Mouse (Mus musculus) lung, adult 2 months (tissue): Measurements from ENCODE around the gene Atp2c2. TPM values are rescaled to one million over a fixed set of nuclear protein-coding genes. Genes with fewer than 3 reads are reported as not detected.

ENCODE experiments used
- DNase-seq: peaks from one replicate; pipeline ENCODE4 v3.0.0; 2022
- H3K4me1 ChIP-seq: fragments of 200-500 bp; 2 replicates; pipeline ENCODE4 v1.6.1; 2011; ENCODE audit warnings: low read length; ENCODE audit not compliant: control insufficient read depth, insufficient read depth
- H3K4me3 ChIP-seq: fragments of 200-500 bp; replicated peaks from 2 replicates; pipeline ENCODE3; 2011; ENCODE audit warnings: low read depth, mild to moderate bottlenecking, control low read depth, low read length; ENCODE audit errors: extremely low read depth
- CTCF ChIP-seq: fragments of 200-500 bp; IDR thresholded peaks from 2 replicates; pipeline ENCODE4 v1.5.1; 2011; ENCODE audit warnings: mild to moderate bottlenecking, low read length, control low read depth; ENCODE audit not compliant: insufficient read depth
- POLR2A ChIP-seq: fragments of 200-500 bp; IDR thresholded peaks from 2 replicates; pipeline ENCODE4 v1.6.1; 2011; ENCODE audit warnings: low read depth, mild to moderate bottlenecking, control low read depth, low read length, borderline replicate concordance; ENCODE audit errors: extremely low read depth
- WGBS: fragments of 180-500 bp; shearing (Covaris S2); methylation state at CpG from one replicate; pipeline ENCODE4 v1.1.7; 2018; 5-methylcytosine and 5-hydroxymethylcytosine counted together
- polyA plus RNA-seq: library from polyadenylated mRNA; depleted of rRNA; stranded (reverse); fragments of >200 nt; gene quantifications from 2 replicates; pipeline ENCODE4 v1.2.3, GENCODE M21; 2012; rRNA removed

The Atp2c2 gene
- polyA plus RNA-seq, 1 experiment, result 7.2 TPM

DNA sequence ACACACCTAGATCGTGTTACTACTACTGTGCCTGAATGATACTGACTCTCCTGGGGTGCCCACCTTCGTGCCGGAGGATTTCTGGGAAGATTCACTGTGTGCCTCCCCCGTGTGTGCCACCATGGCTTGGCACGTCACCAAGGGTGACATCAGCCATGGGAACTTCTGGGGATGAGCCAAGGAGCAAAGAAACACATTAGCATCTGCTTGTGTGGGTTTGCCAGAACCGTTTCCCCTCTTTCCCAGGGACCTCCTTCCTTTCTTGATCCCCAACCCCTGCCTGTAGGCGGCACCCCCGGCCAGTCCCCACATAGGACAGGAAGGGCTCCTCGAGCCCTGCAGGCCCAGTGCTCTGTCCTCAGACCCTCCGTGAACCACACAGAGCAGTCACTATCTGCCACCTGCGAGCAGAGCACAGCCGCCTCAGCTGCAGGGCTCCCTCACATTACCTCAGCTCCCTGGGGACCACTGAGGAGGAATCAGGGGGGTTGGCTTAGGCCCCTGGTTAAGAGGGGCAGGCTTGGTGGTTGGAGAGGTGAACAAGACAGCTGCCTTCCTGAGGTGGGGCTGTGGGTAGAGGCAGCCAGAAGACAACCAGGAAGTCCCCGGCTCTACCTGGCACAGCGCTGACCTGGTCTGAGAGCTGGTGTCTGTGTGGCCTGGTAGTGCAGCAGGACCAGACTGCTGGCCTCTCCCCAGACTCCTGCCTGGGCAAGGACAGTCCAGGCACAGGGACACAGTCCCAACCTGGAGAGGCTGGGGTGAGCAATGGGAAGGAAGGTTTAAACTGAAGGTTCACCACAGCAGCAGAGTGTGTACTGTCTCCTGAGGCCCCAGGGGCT, 106.8 kb downstream of the Atp2c2 start:
- TF ChIP-seq POLR2A (no peak), CTCF (no peak)
- DNase-seq, result no peak
- H3K4me1 ChIP-seq, result 0 out of 2 replicates have a peak, but pooled peaks cover 3% of the 10 kb centered on the region
- no peak overlapping the region for H3K4me3 ChIP-seq
- 41% methylated on average over 14 of the region's 14 CpGs for WGBS

Other genes with a start within 250 kb of the Atp2c2 start
- 0.14 TPM in 1 of 2 replicates, not detected in the other for gene Slc38a8, start 198.3 kb upstream of the Atp2c2 start, polyA plus RNA-seq
- 76.6 and 87.4 TPM in 2 replicates for gene Mbtps1, start 141.3 kb upstream of the Atp2c2 start, polyA plus RNA-seq
- gene Hsdl1, start 124.8 kb upstream of the Atp2c2 start, polyA plus RNA-seq, result 24.1 and 27.7 TPM in 2 replicates
- gene Dnaaf1, start 124.8 kb upstream of the Atp2c2 start, polyA plus RNA-seq, result 5.0 and 5.3 TPM in 2 replicates
- 17.6 and 19.5 TPM in 2 replicates for gene Taf1c, start 94.8 kb upstream of the Atp2c2 start, polyA plus RNA-seq
- gene Adad2, start 87.3 kb upstream of the Atp2c2 start, polyA plus RNA-seq, result not detected in 2 replicates
- gene Kcng4, start 64.3 kb upstream of the Atp2c2 start, polyA plus RNA-seq, result 0.17 and 0.51 TPM in 2 replicates
- gene Wfdc1, start 33.6 kb upstream of the Atp2c2 start, polyA plus RNA-seq, result 122 and 130 TPM in 2 replicates
- gene Tldc1, start 78.4 kb downstream of the Atp2c2 start, polyA plus RNA-seq, result 10.2 and 10.8 TPM in 2 replicates
- gene Cotl1, start 140.5 kb downstream of the Atp2c2 start, polyA plus RNA-seq, result 155 and 180 TPM in 2 replicates
- gene Klhl36, start 162.3 kb downstream of the Atp2c2 start, polyA plus RNA-seq, result 28.9 and 47.8 TPM in 2 replicates
- gene Usp10, start 210.4 kb downstream of the Atp2c2 start, polyA plus RNA-seq, result 70.9 and 78.1 TPM in 2 replicates
- gene Gm20388, start 210.8 kb downstream of the Atp2c2 start, polyA plus RNA-seq, result 58.5 and 67.8 TPM in 2 replicates